Mouse (Mus musculus): ENCODE data around the gene Hfe2. TPM values are rescaled to one million over a fixed set of nuclear protein-coding genes. Genes with fewer than 3 reads are reported as not detected.

The Hfe2 gene
- polyA plus RNA-seq, 1 experiment, result 0.32 TPM

GRCm38 (mm10) chr3:96558668-96559196 is 33.8 kb downstream of the Hfe2 start:
- Histone ChIP-seq H3K36me3 (ENCODE audit: control insufficient read depth, insufficient read depth, low read length) (peaks cover 26% of the 10 kb centered on the region), H3K4me3 (ENCODE audit: extremely low read depth, insufficient read depth, insufficient read length) (peak overlapping the region; percentile 99), H3K4me1 (ENCODE audit: control insufficient read depth, insufficient read depth, insufficient read length) (peaks cover 30% of the 10 kb centered on the region; the same call in 1 of the 2 replicates), H3K27ac (ENCODE audit: insufficient read depth, low read length) (peak overlapping the region; percentile 99), H3K27me3 (ENCODE audit: control insufficient read depth, insufficient read depth, low read length) (no peaks in the 10 kb centered on the region)
- TF ChIP-seq POLR2A (IDR thresholded peaks at IDR 0.05; ENCODE audit: low read depth, low read length) (no peak), CTCF (IDR thresholded peaks at IDR 0.05; ENCODE audit: extremely low read depth, insufficient read depth, insufficient read length, insufficient replicate concordance) (no peak)
- no peak for DNase-seq (ENCODE audit: low read depth in 1 of 2, low spot score in 2 of 2)
- WGBS, result 1% methylated on average over 10 of the region's 10 CpGs

- TF ChIP-seq CTCF (IDR thresholded peaks at IDR 0.05; ENCODE audit: extremely low read depth, insufficient read depth, insufficient read length, insufficient replicate concordance) (no peak), POLR2A (IDR thresholded peaks at IDR 0.05; ENCODE audit: low read depth, low read length) (no peak; the same call in 1 of the 2 replicates)
- Histone ChIP-seq H3K27me3 (ENCODE audit: control insufficient read depth, insufficient read depth, low read length) (no peaks in the 10 kb centered on the region), H3K4me1 (ENCODE audit: control insufficient read depth, insufficient read depth, insufficient read length) (peaks cover 37% of the 10 kb centered on the region; the same call in 1 of the 2 replicates), H3K4me3 (ENCODE audit: extremely low read depth, insufficient read depth, insufficient read length) (peak overlapping the region; percentile 99), H3K27ac (ENCODE audit: insufficient read depth, low read length) (peak overlapping the region; percentile 99), H3K36me3 (ENCODE audit: control insufficient read depth, insufficient read depth, low read length) (peaks cover 26% of the 10 kb centered on the region)
- no peak for DNase-seq (ENCODE audit: low read depth in 1 of 2, low spot score in 2 of 2)
- WGBS, result under 1% methylated on average over 12 of the region's 12 CpGs
These were observed 34.5 kb downstream of the Hfe2 start for GRCm38 (mm10) chr3:96559398-96559910.

GRCm38 (mm10) chr3:96559911-96560850 is 35.2 kb downstream of the Hfe2 start:
- H3K36me3 ChIP-seq (ENCODE audit: control insufficient read depth, insufficient read depth, low read length), result peaks cover 26% of the 10 kb centered on the region
- H3K27me3 ChIP-seq (ENCODE audit: control insufficient read depth, insufficient read depth, low read length), result no peaks in the 10 kb centered on the region
- H3K27ac ChIP-seq (ENCODE audit: insufficient read depth, low read length), result peak overlapping the region; percentile 99
- TF ChIP-seq POLR2A (IDR thresholded peaks at IDR 0.05; ENCODE audit: low read depth, low read length), result no peak
- no peak for TF ChIP-seq CTCF (IDR thresholded peaks at IDR 0.05; ENCODE audit: extremely low read depth, insufficient read depth, insufficient read length, insufficient replicate concordance)
- 14% methylated on average over 23 of the region's 23 CpGs for WGBS
- no peak for DNase-seq (ENCODE audit: low read depth in 1 of 2, low spot score in 2 of 2)
- peak overlapping the region; percentile 99 for H3K4me3 ChIP-seq (ENCODE audit: extremely low read depth, insufficient read depth, insufficient read length)
- H3K4me1 ChIP-seq (ENCODE audit: control insufficient read depth, insufficient read depth, insufficient read length), result peaks cover 36% of the 10 kb centered on the region; the same call in 1 of the 2 replicates

GRCm38 (mm10) chr3:96560881-96561668 is 36.1 kb downstream of the Hfe2 start:
- H3K36me3 ChIP-seq (ENCODE audit: control insufficient read depth, insufficient read depth, low read length), result peaks cover 26% of the 10 kb centered on the region
- H3K4me1 ChIP-seq (ENCODE audit: control insufficient read depth, insufficient read depth, insufficient read length), result peaks cover 35% of the 10 kb centered on the region; the same call in 1 of the 2 replicates
- peak overlapping the region; percentile 99 for H3K27ac ChIP-seq (ENCODE audit: insufficient read depth, low read length)
- no peak for DNase-seq (ENCODE audit: low read depth in 1 of 2, low spot score in 2 of 2)
- TF ChIP-seq POLR2A (IDR thresholded peaks at IDR 0.05; ENCODE audit: low read depth, low read length) (no peak), CTCF (IDR thresholded peaks at IDR 0.05; ENCODE audit: extremely low read depth, insufficient read depth, insufficient read length, insufficient replicate concordance) (no peak)
- WGBS, result 32% methylated on average over 9 of the region's 9 CpGs
- peak overlapping the region; percentile 99 for H3K4me3 ChIP-seq (ENCODE audit: extremely low read depth, insufficient read depth, insufficient read length)
- no peaks in the 10 kb centered on the region for H3K27me3 ChIP-seq (ENCODE audit: control insufficient read depth, insufficient read depth, low read length)

- H3K4me3 ChIP-seq (ENCODE audit: extremely low read depth, insufficient read depth, insufficient read length), result peak overlapping the region; percentile 5
- peak overlapping the region; percentile 22 for H3K27ac ChIP-seq (ENCODE audit: insufficient read depth, low read length)
- H3K36me3 ChIP-seq (ENCODE audit: control insufficient read depth, insufficient read depth, low read length), result peaks cover 26% of the 10 kb centered on the region
- TF ChIP-seq CTCF (IDR thresholded peaks at IDR 0.05; ENCODE audit: extremely low read depth, insufficient read depth, insufficient read length, insufficient replicate concordance), result no peak
- TF ChIP-seq POLR2A (IDR thresholded peaks at IDR 0.05; ENCODE audit: low read depth, low read length), result no peak
- DNase-seq (ENCODE audit: low read depth in 1 of 2, low spot score in 2 of 2), result no peak
- no peaks in the 10 kb centered on the region for H3K27me3 ChIP-seq (ENCODE audit: control insufficient read depth, insufficient read depth, low read length)
- WGBS, result 45% methylated on average over 10 of the region's 10 CpGs
- peaks cover 38% of the 10 kb centered on the region for H3K4me1 ChIP-seq (ENCODE audit: control insufficient read depth, insufficient read depth, insufficient read length)
These were observed 37.1 kb downstream of the Hfe2 start for GRCm38 (mm10) chr3:96561946-96562681.

GRCm38 (mm10) chr3:96563267-96563666 is 38.3 kb downstream of the Hfe2 start:
- 46% methylated on average over 8 of the region's 8 CpGs for WGBS
- Histone ChIP-seq H3K36me3 (ENCODE audit: control insufficient read depth, insufficient read depth, low read length) (peaks cover 26% of the 10 kb centered on the region), H3K4me3 (ENCODE audit: extremely low read depth, insufficient read depth, insufficient read length) (no peak overlapping the region), H3K4me1 (ENCODE audit: control insufficient read depth, insufficient read depth, insufficient read length) (peaks cover 42% of the 10 kb centered on the region), H3K27ac (ENCODE audit: insufficient read depth, low read length) (peak overlapping the region; percentile 64; the same call in 1 of the 2 replicates), H3K27me3 (ENCODE audit: control insufficient read depth, insufficient read depth, low read length) (no peaks in the 10 kb centered on the region)
- no peak for DNase-seq (ENCODE audit: low read depth in 1 of 2, low spot score in 2 of 2)
- no peak for TF ChIP-seq CTCF (IDR thresholded peaks at IDR 0.05; ENCODE audit: extremely low read depth, insufficient read depth, insufficient read length, insufficient replicate concordance)
- no peak for TF ChIP-seq POLR2A (IDR thresholded peaks at IDR 0.05; ENCODE audit: low read depth, low read length)

Data from spleen, adult 2 months (tissue).